Mouse (Mus musculus) heart, embryonic 13.5 days (tissue): ENCODE results near the gene Asb5. TPM values are rescaled to one million over a fixed set of nuclear protein-coding genes. Genes with fewer than 3 reads are reported as not detected.
"Not testable (repeated sequence)": the region's sequence is repeated elsewhere in the genome, so short reads cannot be mapped to it uniquely, and the experiment has no call there.

Experiments used
- ATAC-seq: fragments of 200-750 bp; cut with Nextera tagmentation; 2 replicates; pipeline ENCODE4 v1.8.0; 2017; ENCODE audit warnings: moderate TSS enrichment; ENCODE audit not compliant: insufficient number of reproducible peaks, low FRiP score, low TSS enrichment; ENCODE audit errors: extremely low read depth
- H3K27ac ChIP-seq: fragments of 300-500 bp; sonication (generic); replicated peaks from 2 replicates; pipeline ENCODE4 v1.5.1; 2015; ENCODE audit warnings: moderate library complexity, mild to moderate bottlenecking, inconsistent platforms
- H3K27me3 ChIP-seq: fragments of 300-500 bp; sonication (generic); replicated peaks from 2 replicates; pipeline ENCODE4 v1.6.1; 2015; ENCODE audit warnings: mild to moderate bottlenecking, inconsistent platforms
- H3K36me3 ChIP-seq: fragments of 300-500 bp; sonication (generic); 2 replicates; pipeline ENCODE4 v1.6.1; 2015; ENCODE audit warnings: mild to moderate bottlenecking, inconsistent platforms
- H3K4me1 ChIP-seq: fragments of 300-500 bp; sonication (generic); 2 replicates; pipeline ENCODE4 v1.6.1; 2015; ENCODE audit warnings: inconsistent platforms
- H3K4me2 ChIP-seq: fragments of 300-500 bp; sonication (generic); 2 replicates; pipeline ENCODE4 v1.6.1; 2015; ENCODE audit warnings: inconsistent platforms, mild to moderate bottlenecking, moderate library complexity
- H3K4me3 ChIP-seq: fragments of 300-500 bp; sonication (generic); 2 replicates; pipeline ENCODE4 v1.5.1; 2015; ENCODE audit warnings: moderate library complexity, mild to moderate bottlenecking, inconsistent platforms
- H3K9ac ChIP-seq: fragments of 300-500 bp; sonication (generic); 2 replicates; pipeline ENCODE4 v1.6.1; 2015; ENCODE audit warnings: inconsistent platforms, mild to moderate bottlenecking, moderate library complexity
- H3K9me3 ChIP-seq: fragments of 300-500 bp; sonication (generic); 2 replicates; pipeline ENCODE4 v1.6.1; 2016; ENCODE audit warnings: inconsistent platforms
- WGBS: fragments of 180-500 bp; shearing (Covaris S2); methylation state at CpG from one replicate; pipeline ENCODE4 v1.1.7; 2015; ENCODE audit warnings: mixed read lengths; 5-methylcytosine and 5-hydroxymethylcytosine counted together
- polyA plus RNA-seq: library from polyadenylated mRNA; unstranded; fragments of >200 nt; fragmentation: Nextera tagmentation; extraction: Ambion mirVana; gene quantifications from 2 replicates; pipeline ENCODE4 v1.2.1, GENCODE M21; 2015

Asb5 gene
- polyA plus RNA-seq, 1 experiment from 2014 or later, result 3.7 TPM

DNA sequence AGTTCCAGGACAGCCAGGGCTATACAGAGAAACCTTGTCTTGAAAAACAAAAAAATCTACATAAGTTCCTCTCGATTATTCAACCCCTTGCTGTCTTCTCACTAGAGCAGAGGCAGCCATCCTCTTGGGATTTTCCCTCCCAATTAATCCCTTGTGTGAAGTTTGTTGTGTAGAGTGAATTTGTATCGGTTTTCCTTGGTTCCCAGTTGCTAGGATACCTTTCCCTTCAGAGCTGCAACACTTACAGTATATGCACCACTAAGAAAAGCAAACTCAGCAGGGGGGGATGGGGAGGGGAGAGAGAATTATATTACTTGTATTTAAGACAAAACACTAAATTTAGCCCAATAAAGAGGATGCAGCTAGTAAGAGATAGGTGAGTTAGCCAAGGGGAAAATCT, 66.7 kb downstream of the Asb5 start:
- no peak for ATAC-seq
- no peaks in the 10 kb centered on the region for H3K27me3 ChIP-seq
- 70% methylated on average over 2 of the region's 2 CpGs for WGBS
- no peak overlapping the region for H3K9ac ChIP-seq
- H3K27ac ChIP-seq, result no peak overlapping the region
- no peak overlapping the region for H3K4me3 ChIP-seq
- no peaks in the 10 kb centered on the region for H3K9me3 ChIP-seq
- H3K4me1 ChIP-seq, result peaks cover 8% of the 10 kb centered on the region
- H3K36me3 ChIP-seq, result no peaks in the 10 kb centered on the region
- H3K4me2 ChIP-seq, result no peak overlapping the region

DNA sequence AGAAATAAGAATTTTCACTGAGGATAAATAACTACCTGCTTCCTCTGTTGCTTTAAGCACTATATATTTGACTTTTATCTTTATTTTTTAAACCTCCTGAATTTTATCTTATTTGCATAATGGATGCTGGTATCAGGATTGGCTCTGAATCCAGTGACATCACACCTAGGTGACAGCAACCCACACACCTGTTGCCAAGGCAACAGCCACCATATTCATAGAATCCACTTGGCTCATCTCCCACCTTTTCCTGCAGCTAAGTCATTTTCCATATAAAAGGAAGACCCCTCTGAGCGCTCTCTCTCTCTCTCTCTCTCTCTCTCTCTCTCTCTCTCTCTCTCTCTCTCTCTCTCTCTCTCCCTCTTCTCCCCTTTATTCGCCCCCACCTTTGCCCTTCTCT, 67.6 kb downstream of the Asb5 start:
- 69% methylated on average over 2 of the region's 2 CpGs for WGBS

GRCm38 (mm10) chr8:54597386-54597785, 68.0 kb downstream of the Asb5 start:
- Histone ChIP-seq H3K4me2 (no peak overlapping the region), H3K9ac (no peak overlapping the region), H3K4me3 (no peak overlapping the region), H3K36me3 (no peaks in the 10 kb centered on the region), H3K27me3 (no peaks in the 10 kb centered on the region), H3K27ac (no peak overlapping the region), H3K9me3 (no peaks in the 10 kb centered on the region), H3K4me1 (peaks cover 9% of the 10 kb centered on the region)
- 83% methylated on average over 2 of the region's 2 CpGs for WGBS
- ATAC-seq, result no peak

More for the DNA sequence above, 67.6 kb downstream of the Asb5 start:
- Histone ChIP-seq H3K9ac (no peak overlapping the region), H3K27ac (no peak overlapping the region), H3K36me3 (no peaks in the 10 kb centered on the region), H3K4me1 (peaks cover 9% of the 10 kb centered on the region), H3K4me2 (no peak overlapping the region), H3K9me3 (no peaks in the 10 kb centered on the region), H3K4me3 (no peak overlapping the region), H3K27me3 (no peaks in the 10 kb centered on the region)
- no peak for ATAC-seq

GRCm38 (mm10) chr8:54600671-54601251, 71.4 kb downstream of the Asb5 start, which contains the start of gene Spata4:
Gene Spata4 (plus strand): TSS chr8:54600781.
- ATAC-seq, result no peak; the same call in 1 of the 2 replicates
- Histone ChIP-seq H3K4me3 (peak within 1 kb of the TSS; percentile 51), H3K4me2 (peak within 1 kb of the TSS; percentile 73), H3K9me3 (no peaks in the 10 kb centered on the region), H3K9ac (peak within 1 kb of the TSS; percentile 66), H3K27ac (no peak within 1 kb of the TSS; the same call in 1 of the 2 replicates), H3K4me1 (peaks cover 9% of the 10 kb centered on the region), H3K36me3 (no peaks in the 10 kb centered on the region), H3K27me3 (no peaks in the 10 kb centered on the region)
- WGBS, result 6% methylated on average over 21 of the region's 21 CpGs

GRCm38 (mm10) chr8:54603440-54603839, 74.1 kb downstream of the Asb5 start:
- Histone ChIP-seq H3K36me3 (no peaks in the 10 kb centered on the region), H3K9ac (no peak overlapping the region), H3K27me3 (no peaks in the 10 kb centered on the region), H3K9me3 (no peaks in the 10 kb centered on the region), H3K4me3 (no peak overlapping the region), H3K4me2 (no peak overlapping the region), H3K4me1 (peaks cover 9% of the 10 kb centered on the region), H3K27ac (no peak overlapping the region)
- 69% methylated on average over 4 of the region's 4 CpGs for WGBS
- ATAC-seq, result no peak

DNA sequence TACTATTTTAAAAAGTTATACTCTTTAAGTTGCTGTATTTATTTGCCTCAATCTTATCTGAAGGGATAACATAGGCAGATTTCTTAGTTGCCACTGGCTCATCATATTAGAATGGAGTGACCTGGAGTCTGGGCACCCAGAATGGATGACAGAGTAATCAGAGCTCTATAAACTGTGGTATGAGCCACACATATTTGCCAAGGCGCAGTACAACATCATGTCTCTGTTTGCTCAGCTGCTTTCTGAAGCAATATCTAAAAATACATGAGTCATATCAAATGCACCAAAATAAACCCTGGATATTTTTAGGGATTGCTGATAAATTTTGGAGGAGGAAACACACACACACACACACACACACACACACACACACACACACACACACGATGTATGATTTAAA, 80.0 kb downstream of the Asb5 start:
- H3K4me2 ChIP-seq, result no peak overlapping the region
- no peaks in the 10 kb centered on the region for H3K27me3 ChIP-seq
- no peaks in the 10 kb centered on the region for H3K36me3 ChIP-seq
- no peak overlapping the region for H3K9ac ChIP-seq
- WGBS, result 30% methylated on average over 2 of the region's 2 CpGs
- H3K4me3 ChIP-seq, result no peak overlapping the region
- peak overlapping the region; percentile 78 for H3K27ac ChIP-seq
- peaks cover 23% of the 10 kb centered on the region for H3K4me1 ChIP-seq
- peak; percentile 64; the same call in 1 of the 2 replicates for ATAC-seq
- no peaks in the 10 kb centered on the region for H3K9me3 ChIP-seq

DNA sequence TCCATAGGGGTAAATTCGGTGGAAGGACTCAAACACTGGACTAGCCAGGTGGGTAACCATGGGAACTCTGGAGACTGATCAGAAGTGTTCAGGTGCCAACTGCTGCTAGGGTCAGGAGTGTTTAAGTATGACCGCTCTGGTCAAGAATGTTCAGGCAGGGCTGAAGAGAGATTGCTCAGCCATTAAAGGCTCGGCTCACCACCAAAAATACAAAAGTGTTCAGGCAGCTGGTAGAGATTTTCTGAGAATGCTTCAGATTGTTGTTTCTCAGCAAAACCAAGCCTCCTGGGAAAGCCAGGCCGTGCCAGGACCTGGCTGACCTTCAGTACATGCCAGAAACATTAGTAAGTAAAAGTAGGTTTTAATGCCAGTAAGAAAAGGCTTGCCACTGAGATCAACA, 80.9 kb downstream of the Asb5 start:
- Histone ChIP-seq H3K27ac (peak overlapping the region; percentile 78), H3K4me1 (peaks cover 23% of the 10 kb centered on the region), H3K27me3 (no peaks in the 10 kb centered on the region), H3K36me3 (no peaks in the 10 kb centered on the region), H3K9ac (no peak overlapping the region), H3K9me3 (no peaks in the 10 kb centered on the region), H3K4me2 (no peak overlapping the region), H3K4me3 (no peak overlapping the region)
- ATAC-seq, result 0 out of 2 replicates have a peak, but pooled peaks have one; percentile 33
- 52% methylated on average over 4 of the region's 4 CpGs for WGBS

GRCm38 (mm10) chr8:54616710-54617109, 87.3 kb downstream of the Asb5 start:
- not testable (repeated sequence) for H3K4me3 ChIP-seq, H3K36me3 ChIP-seq, H3K27me3 ChIP-seq, H3K9me3 ChIP-seq, ATAC-seq, H3K4me1 ChIP-seq, H3K4me2 ChIP-seq, H3K9ac ChIP-seq, H3K27ac ChIP-seq
- WGBS, result 76% methylated on average over 17 of the region's 17 CpGs

Other genes starting within 250 kb of the Asb5 start
- gene Spcs3, start 418 bp downstream of the Asb5 start, polyA plus RNA-seq, result 63.3 and 69.4 TPM in 2 replicates
- gene Spata4, start 71.2 kb downstream of the Asb5 start, polyA plus RNA-seq, result not detected in 2 replicates